ENCODE assay signal across 12 mouse cellular contexts in genomic region chr9:30449862-30450261, GRCm38 (mm10).
"Had no signal": no experiment of that assay in that cellular context is flagged by ENCODE, and none has a peak within 500 bp of the region (broad histone marks: within the 10 kb centered on the region; RNA-seq: fewer than 3 reads in every experiment).

No protein-coding gene starts in this region.

- H3K4me2 ChIP-seq: liver, embryonic 13.5 days; lung, embryonic 15.5 days; midbrain, embryonic 13.5 days; stomach, embryonic 15.5 days had no signal

- H3K27ac ChIP-seq: left cerebral cortex, adult 2 months; liver, embryonic 13.5 days; lung, embryonic 15.5 days; midbrain, embryonic 13.5 days; stomach, embryonic 15.5 days had no signal

- ATAC-seq: liver, postnatal 0 days; midbrain, embryonic 13.5 days had no signal

- H3K4me1 ChIP-seq: liver, embryonic 13.5 days; midbrain, embryonic 13.5 days; stomach, embryonic 15.5 days had no signal

- DNase-seq: kidney, postnatal 25 days; liver; liver, embryonic 13.5 days; liver, postnatal 0 days; lung, postnatal 36 days; right cerebral cortex, postnatal 14 days; thymus, adult 2 months; thymus, postnatal 36 days had no signal

- H3K9ac ChIP-seq: liver, embryonic 13.5 days; liver, postnatal 0 days; lung, embryonic 15.5 days; midbrain, embryonic 13.5 days; stomach, embryonic 15.5 days had no signal

- H3K4me3 ChIP-seq: left cerebral cortex, adult 2 months; liver, embryonic 13.5 days; lung, embryonic 15.5 days; midbrain, embryonic 13.5 days; stomach, embryonic 15.5 days had no signal

- H3K9me3 ChIP-seq: liver, embryonic 13.5 days; lung, embryonic 15.5 days; midbrain, embryonic 13.5 days; stomach, embryonic 15.5 days had no signal

- H3K27me3 ChIP-seq: liver, embryonic 13.5 days; lung, embryonic 15.5 days; midbrain, embryonic 13.5 days; stomach, embryonic 15.5 days had no signal
